Mouse (Mus musculus) lung, adult 2 months (tissue): Measurements from ENCODE around the gene Syt16.

ENCODE experiments used
- CTCF ChIP-seq: fragments of 200-500 bp; IDR thresholded peaks from 2 replicates; pipeline ENCODE4 v1.5.1; 2011; ENCODE audit warnings: mild to moderate bottlenecking, low read length, control low read depth; ENCODE audit not compliant: insufficient read depth
- POLR2A ChIP-seq: fragments of 200-500 bp; IDR thresholded peaks from 2 replicates; pipeline ENCODE4 v1.6.1; 2011; ENCODE audit warnings: low read depth, mild to moderate bottlenecking, control low read depth, low read length, borderline replicate concordance; ENCODE audit errors: extremely low read depth

- TF ChIP-seq CTCF (no peak), POLR2A (no peak)
These were observed 95.1 kb downstream of the Syt16 start for GRCm38 (mm10) chr12:74092546-74092945.
